Mouse (Mus musculus) midbrain, embryonic 13.5 days (tissue): ENCODE measurements at regions not wholly inside any gene's neighbourhood (a gene's known extent, or its start where the extent isn't known, plus 50 kb on each side); places are given as distances from the start of the nearest gene placed in this dataset.
A peak's percentile ranks its signal among the peaks of the same experiment; 100 is the strongest.

ENCODE experiments used
- ATAC-seq: fragments of 200-750 bp; cut with Nextera tagmentation; 2 replicates; pipeline ENCODE4 v1.8.0; 2017; ENCODE audit warnings: mild to moderate bottlenecking, moderate TSS enrichment, moderate library complexity
- H3K27ac ChIP-seq: fragments of 300-500 bp; sonication (generic); 2 replicates; pipeline ENCODE4 v1.5.1; 2015; ENCODE audit warnings: inconsistent platforms, mild to moderate bottlenecking, moderate library complexity
- H3K27me3 ChIP-seq: fragments of 300-500 bp; sonication (generic); 2 replicates; pipeline ENCODE4 v1.6.1; 2015; ENCODE audit warnings: mild to moderate bottlenecking, inconsistent platforms
- H3K36me3 ChIP-seq: fragments of 300-500 bp; sonication (generic); 2 replicates; pipeline ENCODE4 v1.6.1; 2015; ENCODE audit warnings: mild to moderate bottlenecking, inconsistent platforms
- H3K4me1 ChIP-seq: fragments of 300-500 bp; sonication (generic); replicated peaks from 2 replicates; pipeline ENCODE4 v1.6.1; 2015; ENCODE audit warnings: inconsistent platforms
- H3K4me2 ChIP-seq: fragments of 300-500 bp; sonication (generic); replicated peaks from 2 replicates; pipeline ENCODE4 v1.6.1; 2015; ENCODE audit warnings: moderate library complexity, mild to moderate bottlenecking, inconsistent platforms
- H3K4me3 ChIP-seq: fragments of 300-500 bp; sonication (generic); replicated peaks from 2 replicates; pipeline ENCODE4 v1.5.1; 2015; ENCODE audit warnings: mild to moderate bottlenecking, inconsistent platforms
- H3K9ac ChIP-seq: fragments of 300-500 bp; sonication (generic); replicated peaks from 2 replicates; pipeline ENCODE4 v1.6.1; 2015; ENCODE audit warnings: mild to moderate bottlenecking, inconsistent platforms
- H3K9me3 ChIP-seq: fragments of 300-500 bp; sonication (generic); 2 replicates; pipeline ENCODE4 v1.6.1; 2016; ENCODE audit warnings: mild to moderate bottlenecking, inconsistent platforms
- WGBS: fragments of 180-500 bp; shearing (Covaris S2); methylation state at CpG from one replicate; pipeline ENCODE4 v1.1.7; 2015; 5-methylcytosine and 5-hydroxymethylcytosine counted together

- H3K27ac ChIP-seq, result no peak overlapping the region
- H3K9ac ChIP-seq, result no peak overlapping the region
- H3K27me3 ChIP-seq, result peaks cover 3% of the 10 kb centered on the region
- H3K4me1 ChIP-seq, result peaks cover 27% of the 10 kb centered on the region
- no peaks in the 10 kb centered on the region for H3K36me3 ChIP-seq
- H3K9me3 ChIP-seq, result no peaks in the 10 kb centered on the region
- ATAC-seq, result no peak
- WGBS, result 47% methylated on average over 11 of the region's 11 CpGs
- H3K4me2 ChIP-seq, result no peak overlapping the region
- no peak overlapping the region for H3K4me3 ChIP-seq
These were observed 454.7 kb downstream of the Sox2 start for GRCm38 (mm10) chr3:35104884-35105283.

DNA sequence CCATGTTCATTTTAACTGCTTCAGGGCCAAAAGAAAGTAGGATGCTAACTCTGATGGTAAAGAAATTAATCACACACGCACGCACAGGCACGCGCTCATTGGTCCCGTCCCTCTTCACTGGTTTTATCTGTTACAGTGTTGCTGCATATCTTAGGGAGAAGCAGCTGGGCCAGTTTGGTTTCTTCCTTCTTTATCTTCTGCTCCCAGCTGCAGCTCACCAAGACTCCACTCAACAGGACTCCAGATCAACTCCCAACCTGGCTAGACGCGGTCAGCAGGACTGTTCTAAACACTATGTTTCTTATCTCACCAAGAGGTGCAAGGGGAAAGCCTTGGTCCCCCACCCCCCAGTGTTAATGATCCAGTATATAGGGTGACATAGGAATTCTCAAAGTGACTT lies 455.9 kb downstream of the Sox2 start:
- 86% methylated on average over 7 of the region's 7 CpGs for WGBS
- no peaks in the 10 kb centered on the region for H3K9me3 ChIP-seq
- no peak overlapping the region for H3K9ac ChIP-seq
- H3K4me1 ChIP-seq, result peaks cover 21% of the 10 kb centered on the region
- no peak overlapping the region for H3K4me2 ChIP-seq
- H3K27me3 ChIP-seq, result peaks cover 3% of the 10 kb centered on the region
- no peak overlapping the region for H3K27ac ChIP-seq
- no peak overlapping the region for H3K4me3 ChIP-seq
- H3K36me3 ChIP-seq, result no peaks in the 10 kb centered on the region
- no peak for ATAC-seq

- H3K9me3 ChIP-seq, result no peaks in the 10 kb centered on the region
- no peaks in the 10 kb centered on the region for H3K27me3 ChIP-seq
- no peak for ATAC-seq
- no peak overlapping the region for H3K4me3 ChIP-seq
- WGBS, result 81% methylated on average over 3 of the region's 3 CpGs
- no peak overlapping the region for H3K27ac ChIP-seq
- H3K36me3 ChIP-seq, result no peaks in the 10 kb centered on the region
- H3K4me2 ChIP-seq, result no peak overlapping the region
- no peaks in the 10 kb centered on the region for H3K4me1 ChIP-seq
- no peak overlapping the region for H3K9ac ChIP-seq
These were observed 483.3 kb downstream of the Sox2 start for GRCm38 (mm10) chr3:35133477-35133876.

GRCm38 (mm10) chr3:35141500-35142220 lies 491.5 kb downstream of the Sox2 start:
- Histone ChIP-seq H3K27me3 (no peaks in the 10 kb centered on the region), H3K4me3 (no peak overlapping the region), H3K27ac (no peak overlapping the region), H3K4me1 (no peaks in the 10 kb centered on the region), H3K9me3 (peaks cover 4% of the 10 kb centered on the region; the same call in 1 of the 2 replicates), H3K36me3 (no peaks in the 10 kb centered on the region), H3K4me2 (no peak overlapping the region), H3K9ac (no peak overlapping the region)
- 76% methylated on average over 11 of the region's 11 CpGs for WGBS
- no peak for ATAC-seq

GRCm38 (mm10) chr3:35142683-35143082 lies 492.5 kb downstream of the Sox2 start:
- no peak for ATAC-seq
- Histone ChIP-seq H3K27ac (no peak overlapping the region), H3K27me3 (no peaks in the 10 kb centered on the region), H3K4me1 (no peaks in the 10 kb centered on the region), H3K36me3 (no peaks in the 10 kb centered on the region), H3K4me3 (no peak overlapping the region), H3K9me3 (peaks cover 5% of the 10 kb centered on the region; the same call in 1 of the 2 replicates), H3K9ac (no peak overlapping the region), H3K4me2 (no peak overlapping the region)
- WGBS, result 82% methylated on average over 2 of the region's 2 CpGs

- ATAC-seq, result no peak
- no peak overlapping the region for H3K27ac ChIP-seq
- no peaks in the 10 kb centered on the region for H3K27me3 ChIP-seq
- no peak overlapping the region for H3K9ac ChIP-seq
- peaks cover 5% of the 10 kb centered on the region; the same call in 1 of the 2 replicates for H3K9me3 ChIP-seq
- WGBS, result 93% methylated on average over 2 of the region's 2 CpGs
- H3K4me3 ChIP-seq, result no peak overlapping the region
- peaks cover 9% of the 10 kb centered on the region; the same call in 1 of the 2 replicates for H3K4me1 ChIP-seq
- no peaks in the 10 kb centered on the region for H3K36me3 ChIP-seq
- H3K4me2 ChIP-seq, result no peak overlapping the region
These were observed 495.4 kb downstream of the Sox2 start for GRCm38 (mm10) chr3:35145569-35145968.

DNA sequence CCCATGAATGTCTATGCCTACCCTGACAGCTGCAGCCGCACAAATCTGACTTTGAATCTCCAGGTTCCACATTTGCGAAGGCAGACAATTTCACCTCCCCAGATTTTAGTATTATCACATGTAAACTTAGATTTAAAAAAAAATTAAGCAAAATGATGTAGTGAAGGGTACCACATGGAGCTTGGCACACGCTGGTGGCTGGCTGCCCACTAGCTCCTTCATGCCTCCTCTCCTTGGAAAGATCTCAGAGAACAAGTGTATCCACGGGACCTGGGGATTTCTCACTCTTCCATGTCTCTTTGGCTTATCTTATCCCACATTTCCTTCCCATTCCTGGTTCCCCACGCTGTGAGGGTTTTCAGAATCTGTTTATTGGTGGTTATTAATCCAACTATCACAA lies 496.5 kb downstream of the Sox2 start:
- no peaks in the 10 kb centered on the region for H3K36me3 ChIP-seq

DNA sequence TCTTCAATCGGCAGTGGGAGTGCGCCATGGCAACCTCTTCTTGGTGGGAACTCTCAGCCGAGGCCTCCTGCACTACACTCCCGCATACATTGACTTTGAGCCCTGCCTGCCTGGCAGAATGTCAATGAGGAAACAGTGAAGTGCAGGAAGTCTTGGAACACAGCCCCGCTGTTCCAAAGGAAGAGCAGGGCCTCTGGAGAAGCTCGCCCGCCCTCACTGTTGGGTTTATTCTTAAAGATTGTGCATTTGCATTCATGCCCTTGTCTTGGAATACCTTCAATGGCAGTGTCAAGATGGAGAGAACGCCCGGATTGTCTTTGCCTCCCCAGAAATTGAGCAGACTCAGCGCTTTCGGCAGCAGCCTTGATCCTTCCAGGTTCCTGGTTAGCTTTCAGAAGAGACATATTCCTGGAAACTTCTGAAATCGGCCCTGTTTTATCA lies 499.1 kb downstream of the Sox2 start:
- 34% methylated on average over 12 of the region's 12 CpGs for WGBS
- 0 out of 2 replicates have a peak overlapping the region, but pooled peaks have one; percentile 7 for H3K4me2 ChIP-seq
- no peak overlapping the region for H3K9ac ChIP-seq
- H3K36me3 ChIP-seq, result no peaks in the 10 kb centered on the region
- H3K4me1 ChIP-seq, result peaks cover 9% of the 10 kb centered on the region; the same call in 1 of the 2 replicates
- H3K4me3 ChIP-seq, result no peak overlapping the region
- peak overlapping the region; percentile 14; the same call in 1 of the 2 replicates for H3K27ac ChIP-seq
- ATAC-seq, result peak; percentile 79
- no peaks in the 10 kb centered on the region for H3K27me3 ChIP-seq
- H3K9me3 ChIP-seq, result peaks cover 5% of the 10 kb centered on the region; the same call in 1 of the 2 replicates

More for the DNA sequence above, 496.5 kb downstream of the Sox2 start:
- Histone ChIP-seq H3K27me3 (no peaks in the 10 kb centered on the region), H3K4me1 (peaks cover 9% of the 10 kb centered on the region; the same call in 1 of the 2 replicates), H3K9ac (no peak overlapping the region), H3K9me3 (peaks cover 5% of the 10 kb centered on the region; the same call in 1 of the 2 replicates), H3K4me3 (no peak overlapping the region), H3K27ac (no peak overlapping the region), H3K4me2 (no peak overlapping the region)
- ATAC-seq, result no peak
- WGBS, result 85% methylated on average over 5 of the region's 5 CpGs

- H3K9me3 ChIP-seq, result no peaks in the 10 kb centered on the region
- WGBS, result 70% methylated on average over 7 of the region's 7 CpGs
- no peak overlapping the region for H3K9ac ChIP-seq
- H3K27me3 ChIP-seq, result no peaks in the 10 kb centered on the region
- H3K27ac ChIP-seq, result peak overlapping the region; percentile 30; the same call in 1 of the 2 replicates
- ATAC-seq, result peak; percentile 75
- H3K36me3 ChIP-seq, result no peaks in the 10 kb centered on the region
- H3K4me2 ChIP-seq, result no peak overlapping the region
- peaks cover 9% of the 10 kb centered on the region; the same call in 1 of the 2 replicates for H3K4me1 ChIP-seq
- H3K4me3 ChIP-seq, result no peak overlapping the region
These were observed 502.0 kb downstream of the Sox2 start for GRCm38 (mm10) chr3:35152191-35152590.

- Histone ChIP-seq H3K4me3 (no peak overlapping the region), H3K36me3 (no peaks in the 10 kb centered on the region), H3K4me1 (0 out of 2 replicates have a peak, but pooled peaks cover 2% of the 10 kb centered on the region), H3K27ac (no peak overlapping the region), H3K4me2 (no peak overlapping the region), H3K27me3 (no peaks in the 10 kb centered on the region), H3K9me3 (no peaks in the 10 kb centered on the region), H3K9ac (no peak overlapping the region)
- no peak for ATAC-seq
- 42% methylated on average over 6 of the region's 6 CpGs for WGBS
These were observed 504.1 kb downstream of the Sox2 start for GRCm38 (mm10) chr3:35154266-35154665.

DNA sequence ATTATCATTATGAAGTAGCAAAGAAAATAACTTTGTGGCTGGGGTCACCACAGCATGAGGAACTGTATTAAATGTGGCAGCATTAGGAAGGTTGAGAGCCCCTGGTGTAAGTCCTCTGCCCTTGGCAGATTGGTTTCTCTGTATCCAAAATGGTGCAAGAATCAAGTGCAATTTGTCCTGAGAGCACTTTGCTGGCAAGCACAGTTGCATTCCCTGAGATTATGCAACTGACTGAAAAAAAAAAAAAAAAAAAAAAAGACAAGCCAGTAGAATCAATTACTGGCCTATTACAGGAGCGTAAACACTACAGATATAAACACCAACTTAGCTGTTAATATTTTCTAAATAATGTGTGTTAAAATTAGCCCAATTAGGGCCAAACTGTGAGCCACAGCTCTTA lies 518.5 kb downstream of the Sox2 start:
- ATAC-seq, result no peak
- 93% methylated on average over 1 of the region's 1 CpGs for WGBS

DNA sequence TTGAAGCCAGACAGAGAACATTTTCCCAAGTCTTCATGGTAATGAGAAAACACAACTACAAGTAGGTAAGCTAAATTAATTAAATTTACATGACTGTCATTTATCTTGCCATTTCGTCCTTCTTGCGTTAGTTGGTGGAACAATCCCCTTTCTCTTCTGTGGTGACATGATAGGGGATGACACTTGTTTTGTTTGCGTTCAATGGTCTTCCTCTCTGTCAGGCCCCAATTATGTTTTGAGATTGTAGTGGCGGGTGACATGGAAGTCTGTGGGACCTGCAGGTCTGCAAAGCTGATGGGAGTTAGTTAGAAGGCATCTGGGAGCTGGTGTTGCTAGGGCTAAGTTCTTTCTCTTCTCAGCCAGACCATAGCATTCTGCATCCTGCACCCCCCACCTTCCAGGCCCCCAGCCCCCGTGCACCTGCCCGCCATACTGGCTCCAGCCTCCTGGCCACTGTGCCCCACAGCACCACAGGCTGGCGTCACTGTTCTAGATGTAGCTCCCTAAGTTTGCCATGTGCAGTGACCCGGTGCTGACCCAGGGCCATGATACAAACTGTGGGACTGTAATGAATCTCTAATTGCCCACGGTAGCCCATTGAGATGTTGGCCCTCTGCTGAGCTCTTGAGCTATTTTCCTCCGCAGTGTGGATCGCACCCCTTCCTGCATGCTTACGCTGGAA lies 528.7 kb downstream of the Sox2 start:
- Histone ChIP-seq H3K9me3 (no peaks in the 10 kb centered on the region), H3K36me3 (no peaks in the 10 kb centered on the region), H3K27ac (no peak overlapping the region), H3K4me2 (no peak overlapping the region), H3K27me3 (no peaks in the 10 kb centered on the region), H3K4me1 (no peaks in the 10 kb centered on the region), H3K9ac (no peak overlapping the region), H3K4me3 (no peak overlapping the region)
- no peak for ATAC-seq
- WGBS, result 80% methylated on average over 12 of the region's 12 CpGs

More for the DNA sequence above, 518.5 kb downstream of the Sox2 start:
- H3K36me3 ChIP-seq, result no peaks in the 10 kb centered on the region
- H3K9ac ChIP-seq, result no peak overlapping the region
- 0 out of 2 replicates have a peak, but pooled peaks cover 4% of the 10 kb centered on the region for H3K4me1 ChIP-seq
- no peaks in the 10 kb centered on the region for H3K9me3 ChIP-seq
- H3K27me3 ChIP-seq, result no peaks in the 10 kb centered on the region
- H3K27ac ChIP-seq, result no peak overlapping the region
- H3K4me2 ChIP-seq, result no peak overlapping the region
- H3K4me3 ChIP-seq, result no peak overlapping the region
